Mouse (Mus musculus) cortical plate, adult 2 months (tissue): ENCODE measurements at regions not wholly inside any gene's neighbourhood (a gene's known extent, or its start where the extent isn't known, plus 50 kb on each side); places are given as distances from the start of the nearest gene placed in this dataset.

Source experiments
- CTCF ChIP-seq: fragments of 200-500 bp; IDR thresholded peaks from 2 replicates; pipeline ENCODE4 v1.5.1; 2011; ENCODE audit warnings: mild to moderate bottlenecking, control low read depth, low read length; ENCODE audit not compliant: insufficient read depth; ENCODE audit errors: extremely low read depth
- POLR2A ChIP-seq: fragments of 200-500 bp; IDR thresholded peaks from 2 replicates; pipeline ENCODE4 v1.6.1; 2011; ENCODE audit warnings: mild to moderate bottlenecking, low read length, control low read depth; ENCODE audit not compliant: insufficient read depth; ENCODE audit errors: extremely low read depth

DNA sequence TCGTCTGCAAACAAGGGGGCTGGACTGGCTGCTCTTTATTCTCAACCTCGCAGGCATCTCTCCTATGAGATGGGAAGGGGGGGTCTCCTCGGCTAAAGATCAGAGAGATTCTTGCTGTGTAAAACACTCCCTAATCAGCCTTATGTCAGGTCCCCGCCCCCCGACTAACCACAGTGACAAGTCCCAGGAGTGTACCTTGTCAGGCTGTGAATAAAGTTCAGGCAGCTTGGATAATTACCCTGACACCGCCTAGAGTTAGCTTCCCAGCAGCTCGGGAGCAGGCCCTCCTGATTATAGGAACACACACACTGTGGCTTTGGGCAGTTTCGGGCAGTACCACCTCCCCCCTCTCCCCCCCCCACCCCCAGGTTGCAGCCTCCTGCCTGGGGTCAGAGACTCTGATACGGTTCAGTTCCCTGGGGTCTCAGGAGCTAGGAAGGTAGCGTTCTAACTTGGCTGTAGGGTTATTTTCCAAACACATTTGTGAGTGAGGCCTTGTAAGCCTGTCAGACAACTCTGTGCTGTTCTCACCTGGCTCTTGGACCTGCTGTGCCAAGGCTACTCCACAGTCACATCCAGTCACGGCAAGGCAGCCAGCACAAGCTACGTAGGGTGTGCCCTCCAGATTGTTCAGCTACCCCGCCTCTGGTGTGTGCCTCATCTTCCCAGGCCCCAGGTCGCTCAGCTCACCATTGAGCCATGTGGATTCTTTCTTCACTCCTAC, 461.0 kb upstream of the Zmiz1 start:
- no peak for TF ChIP-seq CTCF
- no peak for TF ChIP-seq POLR2A
